Mouse (Mus musculus): ENCODE measurements around the gene Tmem186. TPM values are rescaled to one million over a fixed set of nuclear protein-coding genes. Genes with fewer than 3 reads are reported as not detected.

Tmem186 gene
- total RNA-seq, 2 experiments from 2014 or later: 12.6 to 12.8 TPM

- no peak for DNase-seq (ENCODE audit: low spot score in 2 of 2)
- intact Hi-C loops (cut with DNase I): loop anchor here (10.0 kb wide), 1 partner anchor 136 kb away; no protein-coding TSS in a partner anchor
These were observed 7.1 kb downstream of the Tmem186 start for GRCm38 (mm10) chr16:8630419-8630818.

GRCm38 (mm10) chr16:8620315-8621115 lies 17.0 kb downstream of the Tmem186 start:
- intact Hi-C loops (cut with DNase I): no loop called here
- DNase-seq (ENCODE audit: low spot score in 2 of 2): no peak

- intact Hi-C loops (cut with DNase I): no loop called here
- no peak for DNase-seq (ENCODE audit: low spot score in 2 of 2)
These were observed 17.7 kb downstream of the Tmem186 start for GRCm38 (mm10) chr16:8619659-8620314.

GRCm38 (mm10) chr16:8613447-8613846 lies 24.1 kb downstream of the Tmem186 start:
- intact Hi-C loops (cut with DNase I): no loop called here
- DNase-seq (ENCODE audit: low spot score in 2 of 2): no peak

- no peak for DNase-seq (ENCODE audit: low spot score in 2 of 2)
- intact Hi-C loops (cut with DNase I): no loop called here
These were observed 24.5 kb downstream of the Tmem186 start for GRCm38 (mm10) chr16:8613039-8613438.

GRCm38 (mm10) chr16:8612214-8613005 lies 25.1 kb downstream of the Tmem186 start:
- no peak for DNase-seq (ENCODE audit: low spot score in 2 of 2)
- intact Hi-C loops (cut with DNase I): no loop called here

GRCm38 (mm10) chr16:8610397-8610796 lies 27.1 kb downstream of the Tmem186 start:
- intact Hi-C loops (cut with DNase I): no loop called here

GRCm38 (mm10) chr16:8603789-8604188 lies 33.7 kb downstream of the Tmem186 start:
- no peak for DNase-seq (ENCODE audit: low spot score in 2 of 2)
- intact Hi-C loops (cut with DNase I): no loop called here

More at GRCm38 (mm10) chr16:8610397-8610796, 27.1 kb downstream of the Tmem186 start:
- DNase-seq (ENCODE audit: low spot score in 2 of 2): peak in 1 of 2 experiments; percentile 18

- DNase-seq (ENCODE audit: low spot score in 2 of 2): no peak
- intact Hi-C loops (cut with DNase I): no loop called here
These were observed 40.0 kb downstream of the Tmem186 start for GRCm38 (mm10) chr16:8597516-8597915.

- intact Hi-C loops (cut with DNase I): no loop called here
- peak; percentile 26 to 63 for DNase-seq (ENCODE audit: low spot score in 2 of 2)
These were observed 41.2 kb downstream of the Tmem186 start for GRCm38 (mm10) chr16:8596336-8596735.

- intact Hi-C loops (cut with DNase I): no loop called here
- DNase-seq (ENCODE audit: low spot score in 2 of 2): peak; percentile 65 to 81
These were observed 42.1 kb downstream of the Tmem186 start for GRCm38 (mm10) chr16:8595411-8595810.

- DNase-seq (ENCODE audit: low spot score in 2 of 2): no peak
- intact Hi-C loops (cut with DNase I): no loop called here
These were observed 52.5 kb downstream of the Tmem186 start for GRCm38 (mm10) chr16:8585056-8585455.

- DNase-seq (ENCODE audit: low spot score in 2 of 2): no peak
- intact Hi-C loops (cut with DNase I): no loop called here
These were observed 53.3 kb downstream of the Tmem186 start for GRCm38 (mm10) chr16:8584248-8584647.

Small RNA genes within 50 kb of the gene (microRNA-seq; reads per million reads assigned to microRNA genes)
- 0 reads per million in 2 experiments for gene Gm22137

Other genes starting within 250 kb of the Tmem186 start
- 1 to 10 TPM; 2.7 to 3.4 TPM for gene Tmem114, start 212.6 kb downstream of the Tmem186 start, total RNA-seq (2021)
- 10 to 100 TPM; 21.6 to 24.3 TPM for gene Mettl22, start 166.9 kb downstream of the Tmem186 start, total RNA-seq (2021)
- 100 to 1,000 TPM; 147 to 179 TPM for gene Abat, start 124.3 kb downstream of the Tmem186 start, total RNA-seq (2021)
- 10 to 100 TPM; 26.8 to 31.0 TPM for gene Pmm2, start within 50 bp of the Tmem186 start, total RNA-seq (2021)
- gene Carhsp1, start 34.4 kb upstream of the Tmem186 start, total RNA-seq (2021): 10 to 100 TPM; 13.2 to 19.4 TPM
- gene Gm5767, start 43.1 kb upstream of the Tmem186 start, total RNA-seq (2021): not detected
- 100 to 1,000 TPM; 155 to 160 TPM for gene Usp7, start 154.6 kb upstream of the Tmem186 start, total RNA-seq (2021)
- 100 to 1,000 TPM; 107 to 109 TPM for gene 1810013L24Rik, start 192.4 kb upstream of the Tmem186 start, total RNA-seq (2021)

Data from left cerebral cortex, postnatal 25 days (tissue).